Mouse (Mus musculus): ENCODE measurements around the gene Tnrc18.

DNA sequence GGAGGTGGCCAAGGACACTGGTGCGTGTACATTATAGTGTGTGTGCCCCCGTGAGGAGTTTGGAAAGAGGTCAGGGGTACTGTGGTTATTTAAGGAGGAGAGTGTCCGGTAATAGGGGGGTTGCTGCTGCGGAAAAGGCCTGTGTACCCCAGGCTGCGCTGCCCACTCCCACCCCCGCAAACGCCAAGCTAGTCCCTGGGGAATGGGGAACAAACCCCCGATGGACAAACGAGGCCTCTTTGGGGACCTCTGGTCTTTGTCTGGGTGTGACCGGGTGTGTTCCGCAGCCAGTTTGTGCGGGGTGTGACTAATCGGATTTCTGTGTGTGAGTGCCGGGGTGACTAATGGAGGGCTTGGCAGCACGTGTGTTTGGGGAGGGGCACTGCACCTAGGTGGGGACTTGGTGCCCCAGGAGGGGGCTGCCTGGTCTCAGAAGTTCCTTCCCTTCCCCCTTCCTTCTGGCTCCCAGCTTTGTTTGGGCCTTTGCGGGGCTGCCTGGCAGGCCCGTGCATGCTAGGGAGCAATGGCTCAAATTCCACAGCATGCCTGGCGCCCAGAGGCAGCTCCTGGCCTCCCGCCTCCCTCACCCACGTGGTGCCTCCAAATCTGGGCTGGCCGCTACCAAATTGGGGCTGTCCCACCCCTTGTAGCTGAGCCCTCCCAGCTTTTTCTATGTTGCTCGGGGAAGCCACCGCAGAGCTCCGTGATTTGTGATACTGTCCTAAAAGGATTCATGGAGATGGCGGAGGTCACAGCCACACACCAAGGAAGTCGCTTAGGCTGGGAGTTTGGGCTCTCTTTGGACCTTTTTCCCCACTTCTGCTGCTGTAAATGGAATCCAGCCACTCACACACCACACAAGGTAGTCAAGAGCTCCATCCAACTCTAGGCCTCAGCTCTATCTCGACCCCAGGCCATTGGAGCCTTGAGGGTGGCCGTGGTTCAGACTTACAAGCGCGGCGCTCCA, 5.9 kb upstream of the Tnrc18 start:
- TF ChIP-seq CTCF (conservative IDR thresholded peaks at IDR 0.05; ENCODE audit: low read length) (no peak), NANOG (IDR thresholded peaks at IDR 0.05; ENCODE audit: borderline replicate concordance, low read length) (no peak)

Data from E14TG2a.4 (cell line).